Mouse (Mus musculus) c-Kit-positive CD71-negative TER-119-negative erythroid progenitor cells, embryonic 14.5 days (primary cell): Measurements from ENCODE around the gene Mmgt2.
"Not testable (repeated sequence)": the region's sequence is repeated elsewhere in the genome, so short reads cannot be mapped to it uniquely, and the experiment has no call there.

Experiments used
- DNase-seq: peaks from one replicate; pipeline ENCODE4 v3.0.0-alpha.2; 2013; ENCODE audit warnings: low read depth

Gene Mmgt2

DNA sequence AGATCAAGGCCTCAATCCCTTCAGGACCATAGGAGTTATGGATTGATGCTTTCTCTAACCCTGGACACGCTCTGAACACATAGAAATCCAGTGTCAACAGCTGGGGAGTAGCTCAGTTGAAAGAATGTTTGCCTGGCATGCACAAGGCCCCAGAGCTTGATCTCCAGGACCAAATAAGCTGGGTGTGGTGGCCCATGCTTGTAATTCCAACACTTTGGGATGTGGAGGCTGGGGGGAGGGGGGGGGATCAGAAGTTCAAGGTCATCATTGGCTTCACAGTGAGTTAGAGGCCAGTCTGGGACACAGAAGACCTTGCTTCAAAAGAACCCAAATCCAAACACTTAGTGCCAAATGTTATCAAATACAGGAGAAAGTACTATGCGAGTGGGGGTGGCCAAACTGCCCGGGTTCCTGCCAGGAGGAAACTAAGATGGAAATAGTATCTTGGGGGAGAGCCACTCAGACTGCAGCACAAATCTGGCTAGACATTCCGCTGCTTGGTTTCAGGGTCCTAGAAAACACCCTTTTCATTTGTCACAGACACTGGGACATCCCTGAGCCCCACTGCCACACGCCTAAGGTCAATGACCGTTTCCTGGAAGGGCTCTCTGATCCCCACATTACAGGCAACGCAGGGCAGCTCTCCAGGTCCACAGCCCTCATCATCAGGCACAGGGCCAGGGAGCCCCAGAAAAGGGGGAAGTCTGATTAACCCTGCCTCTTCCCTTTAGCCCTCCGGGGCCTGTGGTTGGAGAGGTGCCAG, 2.6 kb upstream of the Mmgt2 start:
- DNase-seq = no peak

DNA sequence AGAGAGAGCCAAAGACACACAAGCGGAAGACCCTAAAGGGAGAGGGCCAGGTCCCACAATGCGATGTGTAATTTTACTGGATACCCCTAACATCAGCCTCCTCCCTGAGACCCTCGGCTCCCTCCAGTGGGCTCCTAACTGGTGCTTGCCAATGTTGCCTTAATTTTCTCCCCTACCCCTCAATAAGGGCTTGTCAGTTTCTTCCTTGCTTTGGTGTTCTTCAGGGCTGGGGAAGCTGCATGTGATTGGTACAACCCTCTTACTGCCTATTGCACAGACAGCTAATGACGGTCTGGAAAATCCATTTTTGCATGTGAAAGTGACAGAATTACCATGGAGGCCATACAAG, 2.0 kb upstream of the Mmgt2 start:
- DNase-seq = no peak

DNA sequence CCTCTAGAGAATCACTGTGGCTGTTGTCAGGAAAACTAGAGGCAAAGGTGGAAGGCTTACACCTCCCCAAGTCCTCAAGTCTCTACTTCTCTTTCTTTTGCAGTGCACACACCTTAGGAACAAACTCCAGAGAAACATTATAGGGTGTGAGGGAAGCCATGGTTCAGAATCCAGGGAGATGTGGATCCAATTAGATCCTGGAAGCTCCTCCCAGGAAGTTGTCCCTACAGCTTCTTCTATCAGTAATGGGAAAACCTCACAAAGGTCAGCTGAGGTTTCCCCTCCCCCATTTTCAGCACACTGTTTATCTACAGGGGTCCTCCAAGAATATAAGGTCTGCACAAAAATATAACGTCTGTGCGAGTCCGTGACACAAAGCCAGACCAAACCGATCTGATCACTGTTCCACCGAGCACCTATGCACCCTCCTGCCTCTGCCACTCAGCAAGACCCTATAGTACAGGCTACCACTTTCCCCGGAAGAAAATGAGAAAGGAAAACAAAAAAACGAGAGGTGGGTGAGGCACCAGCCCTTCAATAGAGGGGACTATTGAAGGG, 1.4 kb upstream of the Mmgt2 start:
- no peak for DNase-seq

DNA sequence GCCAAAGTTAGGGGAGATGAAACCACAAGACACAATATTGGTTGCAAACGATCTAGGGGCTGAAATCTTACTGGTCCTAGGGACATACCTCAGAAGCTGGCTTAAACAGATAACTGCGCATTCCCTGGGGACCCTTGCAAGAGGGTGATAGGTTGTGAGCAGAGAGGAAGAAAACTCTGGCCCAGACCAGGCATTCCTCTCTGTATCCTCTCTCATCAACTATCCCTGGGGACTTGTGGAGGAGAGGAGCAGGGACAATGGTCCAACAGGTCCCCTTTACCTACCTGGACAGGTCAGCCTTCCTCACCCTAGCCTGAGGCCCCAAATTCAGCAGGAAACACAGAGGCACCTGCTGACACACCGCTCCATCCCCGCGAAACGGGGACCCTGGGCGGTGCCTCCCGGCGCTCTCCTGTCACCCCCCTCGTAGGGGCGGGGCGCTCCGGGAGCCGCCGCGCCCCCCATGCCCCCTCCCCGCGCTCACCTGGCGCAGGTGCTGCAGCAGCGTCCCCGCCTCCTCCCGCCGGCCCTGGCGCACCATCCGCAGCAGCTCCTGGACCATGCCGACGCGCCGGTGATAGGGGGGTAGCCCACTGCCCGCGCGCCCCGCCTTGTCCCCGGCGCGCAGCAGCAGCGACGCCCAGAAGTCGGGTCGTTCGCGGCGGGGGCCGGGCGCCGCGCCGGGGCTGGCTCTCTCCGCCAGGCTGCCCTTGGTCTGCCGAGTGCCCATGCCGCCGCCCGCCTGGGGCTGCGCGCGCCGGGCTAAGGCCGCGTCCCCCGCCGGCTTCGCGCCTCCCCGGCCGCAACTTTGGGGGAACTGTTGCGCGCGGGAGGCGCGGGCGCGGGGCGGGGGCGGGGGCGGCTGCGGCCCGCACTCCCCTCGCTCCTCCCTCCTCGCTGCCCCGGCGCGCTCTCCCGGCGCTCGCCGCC, 538 bp upstream of the Mmgt2 start, which contains the start of gene Lrrc75a:
Lrrc75a (minus strand) TSS at position 863 of the 930 bp plus-strand sequence.
- no peak for DNase-seq

DNA sequence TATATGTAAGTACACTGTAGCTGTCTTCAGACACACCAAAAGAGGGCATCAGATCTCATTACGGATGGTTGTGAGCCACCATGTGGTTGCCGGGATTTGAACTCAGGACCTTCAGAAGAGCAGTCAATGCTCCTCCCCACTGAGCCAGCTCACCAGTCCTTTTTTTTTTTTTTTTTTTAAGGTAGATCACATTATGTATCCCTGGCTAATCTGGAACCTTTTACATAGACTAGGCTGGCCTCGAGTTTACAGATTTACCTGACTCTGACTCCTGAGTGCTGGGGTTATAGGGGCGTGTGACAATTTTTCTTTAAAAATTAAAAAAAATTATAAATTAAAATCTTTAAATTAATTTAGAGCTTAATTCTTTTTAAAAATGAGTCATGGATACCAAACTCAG, 1.3 kb downstream of the Mmgt2 start:
- not testable (repeated sequence) for DNase-seq

DNA sequence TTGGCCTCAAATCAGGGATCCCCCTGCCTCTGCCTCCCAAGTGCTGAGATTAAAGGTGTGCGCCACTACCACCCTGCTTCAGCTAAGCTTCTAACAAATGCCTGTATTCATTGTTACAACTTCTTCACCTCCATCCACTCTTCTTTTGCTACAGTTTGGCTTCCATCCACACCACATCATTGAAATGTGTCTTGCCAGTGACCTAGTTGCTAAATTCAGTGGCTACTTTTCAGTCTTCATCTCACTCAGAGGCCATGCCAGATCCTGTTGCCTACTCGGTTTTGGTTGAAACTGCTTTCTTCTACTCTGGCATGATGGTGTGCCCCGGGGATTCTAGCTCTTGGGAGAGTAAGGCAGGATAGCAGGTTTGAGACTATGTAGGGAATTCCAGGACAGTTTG, 3.1 kb downstream of the Mmgt2 start:
- no peak for DNase-seq

DNA sequence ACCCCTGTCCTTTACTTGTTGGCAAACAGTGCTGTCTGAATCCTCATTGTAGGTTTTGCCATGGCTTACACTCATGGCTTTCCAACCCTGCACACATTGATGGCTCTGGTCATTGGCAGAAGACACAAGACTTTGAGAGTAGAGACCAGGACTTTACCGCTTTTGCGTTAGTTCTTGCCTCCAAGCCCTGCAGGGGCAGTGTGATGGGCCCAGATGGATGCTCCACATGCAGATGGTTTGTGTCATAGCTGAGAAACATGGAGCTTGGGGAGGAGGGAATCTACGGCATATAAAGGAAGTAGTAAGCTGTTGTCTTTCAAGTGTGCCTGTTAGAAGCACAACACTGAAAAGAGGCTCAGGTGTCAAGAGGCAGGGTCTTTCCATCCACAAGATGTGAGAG, 3.6 kb downstream of the Mmgt2 start:
- DNase-seq = no peak

DNA sequence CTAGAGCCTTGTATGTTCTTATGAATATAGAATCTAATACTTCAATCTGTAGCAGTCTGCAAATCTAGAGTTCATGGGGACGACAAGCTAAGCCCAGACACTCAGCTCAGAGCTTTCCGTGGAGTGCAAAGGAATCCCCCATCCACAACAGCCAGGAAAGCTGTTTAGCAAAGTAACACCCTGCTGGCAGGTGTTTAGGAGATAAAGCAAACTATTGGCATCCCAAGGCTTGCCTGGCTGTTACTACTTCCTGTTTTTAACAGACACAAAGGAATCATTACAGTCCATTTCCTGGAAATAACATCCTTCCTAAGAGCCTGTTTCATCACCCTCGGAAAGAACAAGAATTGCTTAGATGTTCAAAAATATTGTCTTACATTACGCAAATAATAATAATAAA, 12.4 kb downstream of the Mmgt2 start:
- DNase-seq = no peak

DNA sequence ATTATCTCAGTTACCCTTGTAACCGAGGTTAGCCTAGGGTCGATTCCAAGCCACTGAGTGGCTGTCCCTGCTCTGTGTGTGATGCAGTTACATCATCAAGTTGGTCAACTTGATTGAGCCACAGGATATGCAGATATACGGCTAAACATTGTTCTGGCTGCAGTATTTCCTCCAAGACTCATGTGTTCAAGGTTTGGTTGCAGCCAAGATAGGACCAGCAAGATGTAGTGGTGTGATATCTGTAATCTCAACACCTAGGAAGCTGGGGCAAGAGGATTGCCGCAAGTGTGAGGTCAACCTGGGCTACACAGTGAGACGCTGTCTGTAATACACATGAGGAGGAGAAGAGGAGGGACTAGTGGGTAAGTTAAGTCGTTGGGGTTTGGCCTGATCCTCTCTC, 15.8 kb downstream of the Mmgt2 start:
- DNase-seq = no peak

DNA sequence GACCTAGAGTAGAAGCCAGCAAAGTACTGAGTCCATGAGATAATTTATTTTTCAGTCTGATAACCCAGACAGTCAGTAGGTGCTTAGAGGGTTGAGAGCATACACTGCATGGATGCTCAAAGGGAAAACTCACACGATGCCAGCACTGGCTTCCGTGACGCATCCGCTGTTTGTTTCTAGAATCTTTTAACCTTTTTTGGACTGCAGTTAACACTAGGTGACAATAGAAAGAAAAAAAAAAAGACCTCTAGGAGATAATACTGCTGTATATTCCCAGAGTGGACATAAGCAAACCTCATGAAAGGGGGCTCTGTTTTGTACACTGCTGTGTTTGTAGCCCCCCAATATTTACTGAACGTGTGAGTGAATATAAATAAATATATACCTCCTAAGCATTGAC, 20.5 kb downstream of the Mmgt2 start:
- no peak for DNase-seq

DNA sequence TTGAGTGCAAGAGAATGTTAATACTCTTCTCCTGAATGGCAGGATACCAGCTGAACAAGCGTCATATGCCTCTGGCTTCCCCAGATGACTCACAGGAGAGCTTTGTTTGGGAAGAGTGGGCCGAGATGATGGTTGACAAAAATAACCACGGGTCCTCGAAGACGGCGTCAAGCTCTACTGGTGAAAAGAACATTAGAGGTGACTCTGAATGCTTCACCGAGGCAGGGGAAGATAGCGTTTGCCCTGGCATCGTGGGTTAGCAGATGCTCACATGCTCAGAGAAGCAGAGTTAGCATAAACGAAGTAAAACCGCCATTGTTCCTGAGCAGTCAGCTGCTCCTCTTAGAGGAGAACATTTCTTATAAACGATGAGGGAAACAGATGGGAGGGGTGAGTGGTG, 21.0 kb downstream of the Mmgt2 start:
- no peak for DNase-seq

DNA sequence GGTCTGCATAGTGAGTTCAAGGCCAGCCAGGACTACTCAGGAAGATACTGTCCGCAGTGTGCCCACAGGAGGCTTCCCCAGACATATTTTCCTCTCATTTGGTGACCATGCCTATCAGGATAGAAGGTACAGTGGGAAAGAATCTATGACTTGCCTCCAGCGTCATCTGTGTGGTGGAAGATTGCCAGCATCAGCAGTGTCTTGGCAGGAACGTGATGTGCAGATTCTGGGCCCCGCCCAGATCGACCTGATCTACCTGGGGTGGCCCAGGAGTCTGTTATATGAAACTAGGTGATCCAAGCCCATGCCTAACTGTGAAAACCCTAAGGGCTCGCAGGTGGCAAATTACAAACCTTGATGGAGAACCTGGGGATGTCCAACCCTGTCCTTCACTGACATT, 21.5 kb downstream of the Mmgt2 start:
- no peak for DNase-seq

DNA sequence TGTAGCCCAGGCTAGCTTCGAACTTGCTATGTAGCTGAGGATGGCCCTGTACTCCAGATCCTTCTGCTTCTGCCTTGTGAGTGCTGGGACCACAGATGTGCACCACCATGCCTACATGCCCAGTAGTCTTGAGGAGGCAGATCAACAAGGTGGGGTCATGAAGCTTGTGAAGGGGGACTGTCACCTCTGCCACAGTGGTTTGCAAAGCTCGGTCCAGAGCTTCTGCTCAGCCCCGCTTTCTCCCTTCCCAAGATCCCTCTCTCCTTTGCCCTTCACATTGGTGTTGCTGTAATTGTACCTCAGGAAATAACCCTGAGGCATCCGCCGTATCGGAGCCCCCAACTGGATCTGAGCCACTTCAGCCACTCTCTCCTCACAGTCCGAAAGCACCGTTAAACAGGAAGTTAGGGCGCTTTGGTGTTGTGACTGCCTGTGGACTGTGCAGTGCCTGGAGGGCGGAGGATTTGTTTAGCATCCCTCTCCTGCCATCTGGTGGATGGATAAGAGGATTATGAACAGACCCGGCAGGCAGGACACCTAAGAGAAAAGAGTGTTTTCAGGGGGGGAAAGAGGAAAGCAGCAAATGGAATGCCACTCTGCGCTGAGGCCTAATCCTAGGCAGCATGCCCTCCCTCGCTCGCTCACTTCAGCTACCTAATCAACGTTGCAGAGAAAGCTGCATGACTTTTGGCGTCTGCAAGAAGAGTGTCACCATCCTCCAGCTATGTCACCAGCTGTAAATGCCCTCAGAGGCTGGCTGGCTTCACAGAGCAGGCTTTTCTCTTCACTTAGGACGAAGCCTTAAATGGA, 27.2 kb downstream of the Mmgt2 start:
- peak; percentile 85 for DNase-seq

DNA sequence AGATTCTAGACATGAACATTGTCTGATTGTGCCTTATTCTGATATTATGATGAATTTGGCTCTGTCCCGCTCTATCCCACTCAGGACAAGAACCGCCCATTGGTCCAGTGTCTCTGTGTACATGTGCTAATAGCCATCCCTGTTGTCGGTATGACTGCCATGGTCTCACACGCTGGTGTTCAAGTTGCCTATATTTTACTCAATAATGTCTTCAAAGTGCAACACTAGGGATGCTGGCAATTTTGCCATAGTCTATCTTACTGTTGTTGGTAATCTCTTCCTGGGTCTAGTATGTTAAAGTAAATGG, 27.8 kb downstream of the Mmgt2 start:
- DNase-seq = no peak

DNA sequence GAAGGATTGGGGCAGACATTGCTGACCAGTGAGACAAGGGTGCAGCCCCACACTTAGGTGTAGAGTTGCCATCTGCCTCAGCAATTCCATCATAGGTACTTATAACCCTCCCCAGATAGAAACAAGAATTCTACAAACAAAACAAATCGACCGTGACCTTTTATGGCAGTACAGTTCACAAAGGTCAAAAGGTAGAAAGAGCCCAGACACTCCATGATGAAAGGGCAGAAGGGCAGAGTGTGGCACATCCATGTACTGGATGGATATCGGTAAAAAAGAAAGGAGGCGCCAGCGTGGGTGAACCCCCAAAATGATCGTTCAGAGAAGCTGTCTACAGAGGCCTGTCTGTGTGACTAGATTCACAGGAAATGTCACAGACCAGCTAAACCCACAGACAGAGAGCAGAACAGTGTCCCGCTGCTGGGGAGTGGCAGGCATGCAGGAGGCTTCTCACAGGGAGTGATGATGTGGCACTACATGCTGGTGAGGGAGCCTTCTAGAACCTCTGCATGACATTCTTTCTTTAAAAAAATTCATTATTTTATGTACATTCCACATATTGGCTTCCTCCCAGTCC, 30.4 kb downstream of the Mmgt2 start:
- DNase-seq = no peak

DNA sequence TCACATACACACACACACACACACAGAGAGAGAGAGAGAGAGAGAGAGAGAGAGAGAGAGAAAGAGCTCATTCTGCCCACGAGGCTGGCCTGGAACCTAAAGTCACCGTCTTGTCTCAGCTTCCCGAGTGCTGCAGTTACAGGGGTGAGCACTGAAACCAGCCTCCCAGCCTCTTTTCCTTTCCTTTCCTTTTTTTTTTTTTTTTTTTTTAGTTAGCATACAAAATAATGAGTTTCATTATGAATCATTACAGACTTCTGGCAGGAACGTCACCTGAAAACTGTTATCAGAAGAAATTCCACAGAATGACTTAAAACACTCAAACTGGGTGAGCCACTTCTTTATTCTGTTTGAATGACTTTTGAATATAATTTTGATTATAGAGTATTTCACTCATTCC, 31.5 kb downstream of the Mmgt2 start:
- no peak for DNase-seq

DNA sequence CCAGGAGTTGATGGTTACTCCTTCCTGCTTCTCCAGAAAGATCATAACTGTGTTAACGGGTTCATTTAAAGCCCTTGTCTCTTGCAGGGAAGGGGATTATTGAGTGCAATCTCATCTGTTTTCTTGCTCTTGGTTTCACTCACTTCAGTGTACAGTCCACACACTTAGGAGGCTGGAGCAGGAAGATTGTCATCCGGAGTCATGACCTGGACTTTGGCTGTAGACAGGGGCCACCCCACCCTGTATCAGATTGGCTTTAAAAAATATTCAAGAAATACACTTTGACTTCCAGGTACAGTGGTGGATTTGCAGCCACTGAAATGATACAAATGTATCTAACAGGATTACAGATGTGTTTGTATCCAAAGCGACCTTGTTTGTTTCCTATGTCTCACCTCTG, 43.1 kb downstream of the Mmgt2 start:
- no peak for DNase-seq

DNA sequence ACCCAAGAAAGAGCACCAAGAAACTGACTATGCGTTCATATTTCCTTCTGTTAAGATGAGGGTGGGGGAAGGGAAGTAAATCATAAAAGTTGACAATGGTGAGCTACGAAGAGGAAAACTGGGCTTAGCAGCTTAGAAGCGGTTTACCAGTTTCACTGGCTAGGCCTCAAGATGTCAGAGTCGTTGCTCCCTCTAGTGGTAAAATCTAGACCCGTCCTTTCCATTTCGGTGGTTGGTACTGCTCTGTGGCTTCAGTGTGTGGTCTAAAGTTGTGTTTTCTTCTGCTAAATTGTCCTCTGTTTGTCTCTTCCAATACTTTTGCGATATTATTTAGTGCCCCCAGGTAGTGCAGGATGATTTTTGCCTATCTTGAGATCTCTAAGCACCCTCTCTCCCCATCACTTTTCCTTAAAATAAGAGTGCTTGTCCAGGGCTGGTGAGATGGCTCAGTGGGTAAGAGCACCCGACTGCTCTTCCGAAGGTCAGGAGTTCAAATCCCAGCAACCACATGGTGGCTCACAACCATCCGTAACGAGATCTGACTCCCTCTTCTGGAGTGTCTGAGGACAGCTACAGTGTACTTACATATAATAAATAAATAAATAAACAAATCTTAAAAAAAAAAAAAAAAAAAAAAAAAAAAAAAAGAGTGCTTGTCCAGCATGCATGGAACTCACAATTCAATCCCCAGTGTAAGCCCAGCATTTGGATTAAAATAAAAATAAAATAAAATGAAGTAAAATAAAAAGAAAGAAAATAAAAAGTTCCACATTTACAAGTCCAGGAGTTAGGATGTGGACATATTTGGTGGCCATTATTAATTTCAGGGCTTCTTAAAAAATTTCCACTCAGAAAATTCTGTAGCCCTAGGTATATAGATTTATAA, 45.1 kb downstream of the Mmgt2 start:
- peak; percentile 74 for DNase-seq

DNA sequence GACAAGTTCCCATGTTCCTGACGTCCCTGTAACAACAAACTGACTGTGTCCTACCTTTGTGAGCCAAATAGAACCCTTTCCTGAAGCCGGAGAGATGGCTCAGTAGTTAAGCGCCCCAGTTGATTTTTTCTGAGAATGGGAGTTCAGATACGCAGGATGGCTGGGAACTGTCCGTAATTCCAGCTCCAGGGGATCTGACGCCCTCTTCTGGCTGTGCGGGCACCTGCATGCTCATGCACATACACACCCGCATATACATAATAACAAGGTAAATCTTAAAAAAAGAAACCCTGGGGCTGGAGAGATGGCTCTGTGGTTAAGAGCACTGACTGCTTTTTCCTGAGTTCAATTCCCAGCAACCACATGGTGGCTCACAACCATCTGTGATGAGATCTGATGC, 46.7 kb downstream of the Mmgt2 start:
- no peak for DNase-seq

DNA sequence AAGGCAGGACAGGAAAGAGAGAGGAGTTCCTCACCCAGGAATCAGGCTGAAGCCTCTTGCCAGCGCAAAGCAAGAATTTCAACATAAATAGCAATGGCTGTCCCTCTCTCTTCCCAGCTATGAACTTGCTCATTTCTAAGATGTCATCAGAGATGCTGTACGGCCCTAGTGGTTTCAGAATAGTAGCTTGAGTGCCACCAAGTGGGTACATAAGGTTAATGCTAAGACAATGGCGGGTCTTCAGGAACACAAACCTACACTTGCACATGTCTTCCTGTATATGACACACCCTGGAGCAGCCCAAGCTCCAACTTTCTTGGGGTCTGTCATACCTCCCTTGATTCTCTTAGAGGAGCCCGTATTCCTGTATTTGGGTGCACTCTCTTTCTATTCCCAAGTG, 51.3 kb downstream of the Mmgt2 start:
- peak; percentile 24 for DNase-seq

DNA sequence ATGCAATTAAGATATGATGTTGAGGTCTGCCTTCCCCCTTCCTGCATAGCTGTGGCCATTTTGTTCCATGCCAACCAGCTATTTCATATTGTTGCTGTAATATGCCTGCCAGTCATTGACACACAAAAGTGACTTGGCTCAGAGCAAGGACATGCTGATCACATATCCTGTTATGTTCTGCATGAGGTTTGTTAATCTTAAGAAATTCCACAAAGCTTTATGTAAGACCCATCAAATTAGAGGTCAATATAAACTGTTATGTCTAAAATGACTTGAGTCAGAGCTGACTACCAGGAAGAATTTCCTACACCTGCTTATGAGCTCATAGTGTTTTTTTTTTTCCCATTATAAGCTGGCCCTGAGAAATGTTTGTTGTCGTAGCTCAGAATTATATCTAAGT, 52.8 kb downstream of the Mmgt2 start:
- no peak for DNase-seq
